In genomic region chr2:20672803-20673603, GRCm38 (mm10) we compare ENCODE assay signal across 9 mouse cellular contexts.
DNase-seq lines count a peak whose midpoint lies in the region; ATAC-seq lines count a peak whose summit lies in the region.
"Had no signal": no experiment of that assay in that cellular context is flagged by ENCODE, and none has a peak within 500 bp of the region (broad histone marks: within the 10 kb centered on the region; RNA-seq: fewer than 3 reads in every experiment).

No protein-coding gene starts in this region.

- ATAC-seq in kidney, embryonic 15.5 days (replicated peaks; ENCODE audit: low FRiP score): no peak
- 0 out of 2 replicates have a peak, but pooled peaks have one; percentile 52 for ATAC-seq in neural tube, embryonic 11.5 days (ENCODE audit: insufficient read depth, low FRiP score, low TSS enrichment)

- H3K4me1 ChIP-seq in kidney, embryonic 15.5 days: no peaks in the 10 kb centered on the region
- peaks cover 6% of the 10 kb centered on the region for H3K4me1 ChIP-seq in limb, embryonic 10.5 days
- no peaks in the 10 kb centered on the region for H3K4me1 ChIP-seq in neural tube, embryonic 11.5 days (ENCODE audit: control insufficient read depth, insufficient read depth, low read length)
- H3K4me1 ChIP-seq: neural tube, embryonic 13.5 days had no signal

- WGBS in kidney, embryonic 15.5 days: 65% methylated on average over 9 of the region's 9 CpGs
- WGBS in limb, embryonic 10.5 days: 75% methylated on average over 9 of the region's 9 CpGs
- 70% methylated on average over 9 of the region's 9 CpGs for WGBS in neural tube, embryonic 11.5 days

- H3K9me3 ChIP-seq in kidney, embryonic 15.5 days (replicated peaks): no peaks in the 10 kb centered on the region
- no peaks in the 10 kb centered on the region for H3K9me3 ChIP-seq in limb, embryonic 10.5 days (replicated peaks)
- no peaks in the 10 kb centered on the region for H3K9me3 ChIP-seq in neural tube, embryonic 11.5 days (ENCODE audit: control insufficient read depth, low read length)
- H3K9me3 ChIP-seq: neural tube, embryonic 13.5 days had no signal

- H3K9ac ChIP-seq in kidney, embryonic 15.5 days: no peak overlapping the region
- no peak overlapping the region for H3K9ac ChIP-seq in neural tube, embryonic 11.5 days (ENCODE audit: low read length)
- H3K9ac ChIP-seq: neural tube, embryonic 13.5 days had no signal

- H3K36me3 ChIP-seq in kidney, embryonic 15.5 days: peaks cover 9% of the 10 kb centered on the region; the same call in 1 of the 2 replicates
- H3K36me3 ChIP-seq in limb, embryonic 10.5 days: no peaks in the 10 kb centered on the region
- no peaks in the 10 kb centered on the region for H3K36me3 ChIP-seq in neural tube, embryonic 11.5 days (ENCODE audit: control insufficient read depth, insufficient read depth, low read length)
- H3K36me3 ChIP-seq: neural tube, embryonic 13.5 days had no signal

- H3K27ac ChIP-seq in kidney, embryonic 15.5 days: no peak overlapping the region
- H3K27ac ChIP-seq in limb, embryonic 10.5 days: no peak overlapping the region
- H3K27ac ChIP-seq in neural tube, embryonic 11.5 days (ENCODE audit: low read depth, low read length): no peak overlapping the region
- H3K27ac ChIP-seq: neural tube, embryonic 13.5 days had no signal

- H3K4me2 ChIP-seq in kidney, embryonic 15.5 days: no peak overlapping the region
- no peak overlapping the region for H3K4me2 ChIP-seq in neural tube, embryonic 11.5 days (ENCODE audit: low read depth)
- H3K4me2 ChIP-seq: neural tube, embryonic 13.5 days had no signal

- H3K27me3 ChIP-seq in kidney, embryonic 15.5 days: no peaks in the 10 kb centered on the region
- H3K27me3 ChIP-seq in limb, embryonic 10.5 days (ENCODE audit: low read depth, poor library complexity, severe bottlenecking): no peaks in the 10 kb centered on the region
- no peaks in the 10 kb centered on the region for H3K27me3 ChIP-seq in neural tube, embryonic 11.5 days (ENCODE audit: control insufficient read depth, insufficient read depth, low read length)
- H3K27me3 ChIP-seq: neural tube, embryonic 13.5 days had no signal

- DNase-seq in kidney, adult 11 months: peak; percentile 33
- peak; percentile 12 for DNase-seq in cerebellum, adult 9-11 months
- DNase-seq in frontal cortex, postnatal 14 days (ENCODE audit: low spot score in 2 of 2): peak; percentile 25 to 57
- DNase-seq in kidney, adult 8-10 months: peak; percentile 28 to 66
- peak; percentile 51 for DNase-seq in limb, embryonic 10.5 days (ENCODE audit: low spot score)
- peak; percentile 28 for DNase-seq in neural tube, embryonic 11.5 days (ENCODE audit: low spot score)
- peak; percentile 28 to 64 for DNase-seq in urinary bladder, postnatal 4 days (ENCODE audit: low spot score in 2 of 2)

- no peak overlapping the region for H3K4me3 ChIP-seq in kidney, embryonic 15.5 days (replicated peaks)
- no peak overlapping the region for H3K4me3 ChIP-seq in limb, embryonic 10.5 days
- no peak overlapping the region for H3K4me3 ChIP-seq in neural tube, embryonic 11.5 days (ENCODE audit: low read depth, low read length)
- H3K4me3 ChIP-seq: neural tube, embryonic 13.5 days had no signal
